Mouse (Mus musculus) G1E (cell line): ENCODE measurements at regions not wholly inside any gene's neighbourhood (a gene's known extent, or its start where the extent isn't known, plus 50 kb on each side); places are given as distances from the start of the nearest gene placed in this dataset.

ENCODE experiments used
- CTCF ChIP-seq: IDR thresholded peaks from 2 replicates; pipeline ENCODE4 v1.5.1; 2012; ENCODE audit warnings: low read depth, low read length, inconsistent platforms, mixed read lengths
- GATA1 ChIP-seq: IDR thresholded peaks from 2 replicates; pipeline ENCODE4 v1.6.1; 2012; ENCODE audit warnings: borderline replicate concordance, low read length, inconsistent platforms, mixed read lengths

GRCm38 (mm10) chr7:68428946-68429345 is 155.3 kb downstream of the Fam169b start:
- TF ChIP-seq GATA1 (no peak), CTCF (no peak)
